Mouse (Mus musculus) midbrain, embryonic 13.5 days (tissue): ENCODE results near the gene Snrnp25. TPM values are rescaled to one million over a fixed set of nuclear protein-coding genes. Genes with fewer than 3 reads are reported as not detected.
A peak's percentile ranks its signal among the peaks of the same experiment; 100 is the strongest.

Experiments
- ATAC-seq: fragments of 200-750 bp; cut with Nextera tagmentation; 2 replicates; pipeline ENCODE4 v1.8.0; 2017; ENCODE audit warnings: mild to moderate bottlenecking, moderate TSS enrichment, moderate library complexity
- H3K27ac ChIP-seq: fragments of 300-500 bp; sonication (generic); 2 replicates; pipeline ENCODE4 v1.5.1; 2015; ENCODE audit warnings: inconsistent platforms, mild to moderate bottlenecking, moderate library complexity
- H3K27me3 ChIP-seq: fragments of 300-500 bp; sonication (generic); 2 replicates; pipeline ENCODE4 v1.6.1; 2015; ENCODE audit warnings: mild to moderate bottlenecking, inconsistent platforms
- H3K36me3 ChIP-seq: fragments of 300-500 bp; sonication (generic); 2 replicates; pipeline ENCODE4 v1.6.1; 2015; ENCODE audit warnings: mild to moderate bottlenecking, inconsistent platforms
- H3K4me1 ChIP-seq: fragments of 300-500 bp; sonication (generic); replicated peaks from 2 replicates; pipeline ENCODE4 v1.6.1; 2015; ENCODE audit warnings: inconsistent platforms
- H3K4me2 ChIP-seq: fragments of 300-500 bp; sonication (generic); replicated peaks from 2 replicates; pipeline ENCODE4 v1.6.1; 2015; ENCODE audit warnings: moderate library complexity, mild to moderate bottlenecking, inconsistent platforms
- H3K4me3 ChIP-seq: fragments of 300-500 bp; sonication (generic); replicated peaks from 2 replicates; pipeline ENCODE4 v1.5.1; 2015; ENCODE audit warnings: mild to moderate bottlenecking, inconsistent platforms
- H3K9ac ChIP-seq: fragments of 300-500 bp; sonication (generic); replicated peaks from 2 replicates; pipeline ENCODE4 v1.6.1; 2015; ENCODE audit warnings: mild to moderate bottlenecking, inconsistent platforms
- H3K9me3 ChIP-seq: fragments of 300-500 bp; sonication (generic); 2 replicates; pipeline ENCODE4 v1.6.1; 2016; ENCODE audit warnings: mild to moderate bottlenecking, inconsistent platforms
- WGBS: fragments of 180-500 bp; shearing (Covaris S2); methylation state at CpG from one replicate; pipeline ENCODE4 v1.1.7; 2015; 5-methylcytosine and 5-hydroxymethylcytosine counted together
- polyA plus RNA-seq: library from polyadenylated mRNA; unstranded; fragments of >200 nt; fragmentation: Nextera tagmentation; extraction: Ambion mirVana; gene quantifications from 2 replicates; pipeline ENCODE4 v1.2.1, GENCODE M21; 2015

The Snrnp25 gene
- polyA plus RNA-seq, result 46.5 and 46.6 TPM in 2 replicates

DNA sequence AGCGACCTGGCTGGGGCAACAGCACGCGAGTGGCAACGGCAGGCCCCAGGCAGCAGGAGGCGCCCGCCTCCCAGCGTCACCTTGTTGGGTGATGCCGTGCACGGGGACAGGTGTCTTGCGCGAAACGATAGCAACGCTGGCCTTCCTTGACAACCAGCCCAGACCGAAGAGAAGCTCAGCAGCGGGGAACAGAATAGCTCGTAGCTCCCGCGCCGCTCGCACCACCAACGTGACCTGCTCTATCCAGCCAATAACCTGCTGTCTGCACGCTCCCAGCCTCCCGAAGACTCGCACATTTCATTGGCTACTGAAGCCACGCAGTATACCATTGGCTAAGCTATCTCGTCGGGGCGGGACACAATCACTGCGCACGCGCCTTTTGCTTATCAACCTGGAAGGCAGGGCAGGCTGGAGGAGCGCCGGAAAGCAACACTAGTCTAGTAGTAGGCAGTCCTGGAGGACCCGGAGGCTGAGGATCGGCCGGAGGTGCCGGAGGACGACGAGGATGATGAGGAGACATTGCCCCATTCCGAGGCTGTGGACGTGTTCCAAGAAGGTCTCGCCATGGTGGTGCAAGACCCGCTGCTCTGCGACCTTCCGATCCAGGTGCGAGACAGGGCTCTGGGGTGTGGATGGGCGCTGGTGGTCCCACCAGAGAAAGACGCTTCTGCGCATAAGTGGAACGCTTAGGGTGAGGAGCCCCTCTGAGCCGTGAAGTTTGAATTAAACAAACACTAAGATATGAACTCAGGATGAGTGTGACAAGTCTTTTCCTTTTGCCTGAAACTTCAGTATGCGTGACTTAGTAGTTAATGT, at the start of gene Snrnp25:
Snrnp25 (plus strand) TSS at position 358 of the 816 bp plus-strand sequence.
- ATAC-seq, result peak; percentile 100
- H3K27me3 ChIP-seq, result 0 out of 2 replicates have a peak, but pooled peaks cover 4% of the 10 kb centered on the region
- H3K27ac ChIP-seq, result no peak within 1 kb of the TSS
- peak within 1 kb of the TSS; percentile 80 for H3K9ac ChIP-seq
- H3K4me1 ChIP-seq, result peaks cover 17% of the 10 kb centered on the region
- peak within 1 kb of the TSS; percentile 73 for H3K4me3 ChIP-seq
- H3K4me2 ChIP-seq, result peak within 1 kb of the TSS; percentile 86
- H3K36me3 ChIP-seq, result peaks cover 31% of the 10 kb centered on the region
- no peaks in the 10 kb centered on the region for H3K9me3 ChIP-seq
- WGBS, result under 1% methylated on average over 52 of the region's 52 CpGs

DNA sequence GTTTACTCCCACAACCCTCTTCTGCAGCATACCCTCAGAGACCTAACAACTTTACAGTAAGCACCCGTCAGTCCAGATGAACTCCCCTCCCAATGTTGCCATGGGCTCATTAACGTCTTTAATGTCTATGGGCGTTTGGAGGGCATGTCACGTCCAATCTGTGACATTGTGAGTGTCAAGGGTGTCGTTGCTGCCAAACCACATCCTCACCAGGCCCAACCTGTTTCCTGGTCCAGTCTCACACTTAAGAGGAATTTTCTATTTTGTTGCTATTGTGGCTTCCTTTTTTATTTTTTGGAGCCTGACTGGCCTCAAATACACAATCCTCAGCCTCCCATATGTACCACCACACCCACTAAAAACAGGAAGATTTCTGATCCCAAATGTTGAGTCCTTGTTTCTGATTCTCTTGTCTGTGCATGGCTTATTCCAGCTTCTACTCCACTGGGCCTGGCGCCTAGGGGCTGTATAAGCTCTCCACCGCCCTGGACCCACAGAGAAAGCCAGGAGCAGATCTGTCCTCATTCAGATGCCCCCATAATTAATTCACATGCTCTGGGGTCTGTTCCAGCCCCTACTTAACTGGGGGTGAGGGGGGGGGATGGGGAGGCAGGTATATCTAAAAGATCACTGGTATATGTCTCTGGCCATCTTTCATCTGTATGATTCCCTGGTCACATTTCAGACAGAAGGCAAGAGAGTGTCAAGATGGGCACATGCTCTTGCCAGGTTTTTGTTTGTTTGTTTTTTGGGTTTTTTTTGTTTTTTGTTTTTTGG, 48.2 kb upstream of the Snrnp25 start:
- no peak overlapping the region for H3K4me3 ChIP-seq
- no peaks in the 10 kb centered on the region for H3K9me3 ChIP-seq
- no peak for ATAC-seq
- no peak overlapping the region for H3K9ac ChIP-seq
- H3K4me2 ChIP-seq, result no peak overlapping the region
- H3K27ac ChIP-seq, result peak overlapping the region; percentile 92
- no peaks in the 10 kb centered on the region for H3K27me3 ChIP-seq
- H3K36me3 ChIP-seq, result no peaks in the 10 kb centered on the region
- peaks cover 42% of the 10 kb centered on the region for H3K4me1 ChIP-seq
- WGBS, result 74% methylated on average over 7 of the region's 7 CpGs

DNA sequence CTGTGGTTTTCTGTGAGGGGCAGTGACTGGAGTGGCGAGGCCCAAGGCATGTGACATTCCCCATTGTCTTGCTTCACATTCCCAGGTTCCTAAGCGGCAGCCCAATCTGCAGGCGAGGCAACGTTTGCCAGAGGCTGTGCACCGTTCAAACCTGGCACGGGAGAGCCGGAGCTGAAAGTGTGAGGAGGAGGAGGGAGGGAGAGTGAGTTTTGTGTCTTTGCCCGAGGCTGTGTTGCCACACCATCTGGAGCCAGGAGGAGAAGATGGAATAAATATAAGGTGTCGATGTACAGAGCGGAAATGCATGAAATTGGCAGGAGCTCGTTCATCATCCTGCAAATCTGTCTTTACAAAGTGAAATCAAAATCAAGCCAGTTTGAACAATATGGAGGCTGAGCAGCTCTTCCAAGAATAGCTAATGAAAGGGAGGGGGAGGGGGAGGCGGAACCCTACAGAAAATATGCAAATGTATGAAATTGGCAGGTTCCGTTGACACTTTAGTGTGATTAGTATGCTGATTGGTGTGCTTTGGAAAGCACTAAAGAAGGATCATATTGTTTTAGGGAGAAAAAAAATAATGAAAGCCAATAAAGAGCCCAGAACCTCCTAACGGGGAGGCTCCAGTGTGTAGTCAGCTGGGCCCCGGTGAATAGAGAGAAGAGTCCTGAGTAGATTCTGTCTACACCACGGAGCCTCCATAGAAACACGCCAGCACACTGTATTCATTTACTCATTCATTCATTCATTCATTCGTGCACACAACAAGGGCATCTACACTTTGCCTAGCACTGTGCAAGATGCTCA, 47.2 kb upstream of the Snrnp25 start:
- Histone ChIP-seq H3K4me1 (peaks cover 46% of the 10 kb centered on the region), H3K9ac (no peak overlapping the region), H3K9me3 (no peaks in the 10 kb centered on the region), H3K4me3 (no peak overlapping the region), H3K27ac (peak overlapping the region; percentile 92), H3K36me3 (no peaks in the 10 kb centered on the region), H3K27me3 (no peaks in the 10 kb centered on the region), H3K4me2 (no peak overlapping the region; the same call in 1 of the 2 replicates)
- WGBS, result 27% methylated on average over 18 of the region's 18 CpGs
- ATAC-seq, result peak; percentile 74

DNA sequence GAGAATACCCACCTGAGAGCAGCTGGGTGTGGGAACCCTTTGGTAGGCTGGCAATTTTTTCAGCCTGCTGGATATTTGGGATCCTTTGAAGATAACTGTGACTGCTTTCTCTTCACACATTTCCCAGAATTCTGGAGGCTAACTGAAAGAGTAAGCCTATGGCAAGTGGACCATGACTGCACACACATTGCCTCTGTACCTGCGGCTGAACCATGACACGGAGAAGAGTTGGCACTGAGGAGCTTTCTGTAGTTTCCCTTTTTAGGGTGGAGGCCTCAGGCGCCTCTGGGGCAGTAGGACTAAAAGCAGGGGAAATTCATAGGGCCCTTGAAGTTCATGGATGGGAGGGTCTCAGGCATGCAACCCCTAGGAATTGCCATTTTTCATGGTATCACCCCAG, 46.0 kb upstream of the Snrnp25 start:
- H3K27ac ChIP-seq, result peak overlapping the region; percentile 92
- no peak for ATAC-seq
- H3K9me3 ChIP-seq, result no peaks in the 10 kb centered on the region
- no peak overlapping the region for H3K4me3 ChIP-seq
- H3K4me2 ChIP-seq, result no peak overlapping the region
- WGBS, result 90% methylated on average over 3 of the region's 3 CpGs
- no peaks in the 10 kb centered on the region for H3K27me3 ChIP-seq
- peaks cover 46% of the 10 kb centered on the region for H3K4me1 ChIP-seq
- H3K36me3 ChIP-seq, result no peaks in the 10 kb centered on the region
- H3K9ac ChIP-seq, result no peak overlapping the region

DNA sequence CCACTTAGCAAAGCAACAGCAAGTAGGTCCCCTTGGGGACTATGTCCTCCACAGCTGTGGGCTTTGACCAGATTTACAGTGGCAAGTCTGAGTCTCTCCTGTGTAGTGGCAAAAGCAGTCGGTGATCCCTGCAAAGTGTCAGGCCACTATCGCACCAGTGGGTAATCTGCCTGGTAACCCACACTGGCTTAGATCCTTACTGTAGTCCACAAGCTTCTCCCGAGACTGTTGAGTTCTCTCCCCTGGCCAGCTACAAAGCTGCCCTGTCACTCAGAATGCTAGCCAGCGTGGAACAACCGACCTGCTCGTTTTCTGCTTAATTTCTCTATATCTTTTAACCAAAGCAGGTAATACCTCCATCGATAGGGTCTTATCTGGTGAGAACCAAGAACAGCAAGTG, 44.9 kb upstream of the Snrnp25 start:
- ATAC-seq, result no peak
- Histone ChIP-seq H3K9ac (no peak overlapping the region), H3K27ac (peak overlapping the region; percentile 94; the same call in 1 of the 2 replicates), H3K4me2 (no peak overlapping the region), H3K4me3 (no peak overlapping the region), H3K36me3 (no peaks in the 10 kb centered on the region), H3K9me3 (no peaks in the 10 kb centered on the region), H3K27me3 (no peaks in the 10 kb centered on the region), H3K4me1 (peaks cover 46% of the 10 kb centered on the region)
- 67% methylated on average over 7 of the region's 7 CpGs for WGBS

DNA sequence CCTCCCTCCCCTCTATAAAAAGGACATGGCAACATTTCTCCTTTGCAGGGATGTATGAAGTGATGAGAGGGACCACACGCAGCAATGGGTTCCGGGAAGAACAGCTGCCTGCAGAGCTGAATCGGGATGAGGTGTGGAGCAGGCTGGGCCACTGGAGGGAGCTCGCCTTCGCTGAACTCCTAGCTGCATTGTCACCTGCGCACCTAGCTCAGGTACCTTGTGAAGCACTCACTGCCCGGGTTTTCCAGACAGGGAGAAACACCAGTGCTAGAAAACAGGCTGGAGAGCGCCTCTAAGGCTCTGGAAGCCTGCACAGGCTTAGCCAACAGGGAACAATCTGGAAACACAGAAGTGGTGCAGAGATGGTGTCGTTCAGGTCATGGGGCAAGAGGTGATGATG, 43.7 kb upstream of the Snrnp25 start:
- Histone ChIP-seq H3K4me3 (peak overlapping the region; percentile 33), H3K9ac (peak overlapping the region; percentile 66), H3K36me3 (no peaks in the 10 kb centered on the region), H3K4me1 (peaks cover 46% of the 10 kb centered on the region), H3K27ac (peak overlapping the region; percentile 94), H3K4me2 (peak overlapping the region; percentile 57), H3K9me3 (no peaks in the 10 kb centered on the region), H3K27me3 (no peaks in the 10 kb centered on the region)
- ATAC-seq, result peak; percentile 37
- 7% methylated on average over 9 of the region's 9 CpGs for WGBS

DNA sequence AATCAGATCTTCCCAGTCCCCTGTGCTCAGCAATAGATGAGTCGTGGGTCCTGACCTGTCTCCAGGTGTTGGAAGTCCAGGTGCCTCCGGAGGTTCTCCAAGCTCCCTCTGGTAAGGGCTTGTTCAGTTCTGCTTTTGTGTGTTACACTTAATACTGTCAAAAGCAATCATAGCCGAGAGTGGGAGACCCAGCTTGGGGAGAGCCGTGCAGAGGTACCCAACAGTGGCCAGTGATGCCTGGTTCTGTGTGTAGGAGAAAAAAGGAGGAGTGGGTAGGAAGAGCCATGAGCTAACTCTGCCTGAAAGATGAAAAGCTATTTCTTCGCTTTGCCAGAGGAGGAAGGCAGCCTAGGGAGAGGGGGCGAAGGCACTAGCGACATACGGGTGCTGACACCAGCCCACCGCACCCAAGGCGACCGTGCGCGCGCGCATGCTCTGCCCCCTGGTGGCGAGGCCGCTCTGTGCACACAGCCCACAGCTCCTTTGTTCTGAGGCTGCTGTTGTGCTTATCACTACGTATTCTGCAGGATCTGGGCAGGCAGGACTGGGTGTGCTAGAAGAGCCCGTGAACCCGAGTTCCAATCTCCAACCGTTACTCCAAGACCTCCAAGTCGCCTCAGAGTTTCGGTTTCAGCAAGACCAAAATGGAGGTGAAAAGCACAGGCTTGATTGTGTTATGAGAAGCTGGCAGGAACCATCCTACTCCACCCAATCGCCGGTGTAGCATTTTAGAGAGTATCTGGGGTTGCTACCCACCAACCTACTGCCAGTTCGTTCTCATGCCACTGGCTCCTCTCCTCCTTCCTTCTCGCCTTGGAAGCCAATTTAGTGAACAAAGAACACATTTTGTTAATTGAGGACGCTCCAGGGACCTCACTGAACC, 43.1 kb upstream of the Snrnp25 start:
- H3K9me3 ChIP-seq, result no peaks in the 10 kb centered on the region
- H3K27ac ChIP-seq, result peak overlapping the region; percentile 94
- no peaks in the 10 kb centered on the region for H3K27me3 ChIP-seq
- ATAC-seq, result peak; percentile 95
- peaks cover 40% of the 10 kb centered on the region for H3K4me1 ChIP-seq
- 15% methylated on average over 28 of the region's 28 CpGs for WGBS
- no peaks in the 10 kb centered on the region for H3K36me3 ChIP-seq
- H3K4me2 ChIP-seq, result peak overlapping the region; percentile 57
- peak overlapping the region; percentile 33 for H3K4me3 ChIP-seq
- peak overlapping the region; percentile 66 for H3K9ac ChIP-seq

DNA sequence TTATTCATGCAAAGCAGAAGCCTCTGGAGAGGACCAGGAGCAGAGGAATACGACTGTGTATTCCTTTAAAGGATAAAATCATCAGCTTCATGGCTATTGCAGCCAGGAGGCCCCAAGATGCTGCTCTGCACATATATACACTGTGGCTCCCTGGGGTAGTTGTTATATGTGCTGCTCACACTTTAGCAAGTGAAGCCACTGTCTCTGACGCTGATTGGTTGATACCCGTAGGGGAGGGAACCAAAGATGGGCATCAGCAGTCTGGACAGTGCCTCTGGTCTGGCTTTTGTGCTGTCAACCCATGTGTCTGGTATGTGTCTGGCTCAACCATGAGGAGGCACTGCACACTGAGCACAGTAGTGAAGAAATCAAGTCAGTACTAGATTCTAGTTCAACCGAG, 38.5 kb upstream of the Snrnp25 start:
- Histone ChIP-seq H3K4me1 (peaks cover 8% of the 10 kb centered on the region), H3K9ac (no peak overlapping the region), H3K27ac (no peak overlapping the region), H3K4me2 (no peak overlapping the region), H3K36me3 (no peaks in the 10 kb centered on the region), H3K27me3 (no peaks in the 10 kb centered on the region), H3K9me3 (no peaks in the 10 kb centered on the region), H3K4me3 (no peak overlapping the region)
- 79% methylated on average over 4 of the region's 4 CpGs for WGBS
- ATAC-seq, result no peak

DNA sequence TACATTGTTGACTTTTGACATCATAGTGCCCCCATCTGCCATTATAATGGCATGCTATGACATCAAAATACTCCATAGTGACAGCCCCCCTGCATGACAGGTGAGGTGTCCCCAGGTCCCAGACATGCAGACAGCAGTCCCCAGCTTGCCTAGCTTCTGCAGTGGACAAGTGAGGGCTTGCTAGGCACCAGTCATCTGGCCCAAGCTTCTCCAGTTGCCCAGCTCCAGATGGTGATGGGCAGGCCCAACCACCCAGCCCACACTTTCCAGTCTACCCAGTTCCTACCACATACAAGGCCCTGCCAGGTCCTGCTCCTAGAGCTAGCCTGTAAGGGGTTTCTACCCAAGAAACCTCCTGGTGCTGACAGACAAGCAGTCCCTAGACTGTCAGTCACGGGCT, 26.7 kb upstream of the Snrnp25 start:
- WGBS, result 91% methylated on average over 1 of the region's 1 CpGs
- no peak for ATAC-seq

DNA sequence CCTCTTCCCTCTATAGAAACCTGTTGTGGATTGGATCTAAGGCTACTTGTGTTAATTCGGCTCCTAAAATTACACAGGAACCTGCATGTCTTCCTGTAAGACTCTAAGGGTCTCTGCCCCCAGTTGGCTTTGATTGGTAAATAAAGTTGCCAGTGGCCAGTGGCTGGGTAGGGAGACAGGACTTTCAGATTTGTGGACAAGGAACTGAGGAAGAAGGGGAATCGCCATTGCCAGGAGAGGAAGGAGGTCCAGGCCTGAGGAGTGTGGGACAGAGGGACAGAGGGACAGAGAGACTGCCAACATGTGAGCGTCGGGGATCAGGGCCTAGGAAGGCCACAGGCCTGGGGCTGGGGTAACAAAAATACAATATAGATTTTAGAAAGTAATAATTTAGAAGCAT, 24.0 kb upstream of the Snrnp25 start:
- no peak for ATAC-seq
- H3K36me3 ChIP-seq, result no peaks in the 10 kb centered on the region
- H3K9me3 ChIP-seq, result no peaks in the 10 kb centered on the region
- H3K9ac ChIP-seq, result no peak overlapping the region
- no peak overlapping the region for H3K4me3 ChIP-seq
- H3K4me2 ChIP-seq, result no peak overlapping the region
- no peaks in the 10 kb centered on the region for H3K27me3 ChIP-seq
- no peaks in the 10 kb centered on the region for H3K4me1 ChIP-seq
- WGBS, result 86% methylated on average over 4 of the region's 4 CpGs
- H3K27ac ChIP-seq, result no peak overlapping the region

More for the DNA sequence above, 26.7 kb upstream of the Snrnp25 start:
- no peak overlapping the region for H3K27ac ChIP-seq
- no peak overlapping the region for H3K4me2 ChIP-seq
- no peaks in the 10 kb centered on the region for H3K4me1 ChIP-seq
- H3K36me3 ChIP-seq, result no peaks in the 10 kb centered on the region
- H3K27me3 ChIP-seq, result no peaks in the 10 kb centered on the region
- no peak overlapping the region for H3K4me3 ChIP-seq
- H3K9ac ChIP-seq, result no peak overlapping the region
- no peaks in the 10 kb centered on the region for H3K9me3 ChIP-seq
